Mouse (Mus musculus) gastrocnemius, adult 18-20 months (tissue): ENCODE results near the gene Arhgap32. TPM values are rescaled to one million over a fixed set of nuclear protein-coding genes. Genes with fewer than 3 reads are reported as not detected.
"Not testable (repeated sequence)": the region's sequence is repeated elsewhere in the genome, so short reads cannot be mapped to it uniquely, and the experiment has no call there.

Experiments used
- DNase-seq: peaks from one replicate; pipeline ENCODE4 v3.0.0; 2021; ENCODE audit warnings: low spot score
- total RNA-seq, 2 experiments: library from RNA; stranded (reverse); gene quantifications; 2 replicates each; pipeline ENCODE4 v1.2.3; 2021

Gene Arhgap32
- total RNA-seq, 2 experiments from 2014 or later: 6.0 to 6.5 TPM

GRCm38 (mm10) chr9:32137697-32138426, 21.9 kb downstream of the Arhgap32 start:
- no peak for DNase-seq

- DNase-seq: no peak
Measured at GRCm38 (mm10) chr9:32138616-32139015, 22.7 kb downstream of the Arhgap32 start.

GRCm38 (mm10) chr9:32139641-32140040, 23.7 kb downstream of the Arhgap32 start:
- no peak for DNase-seq

GRCm38 (mm10) chr9:32142834-32143233, 26.9 kb downstream of the Arhgap32 start:
- DNase-seq: no peak

- DNase-seq: no peak
Measured at GRCm38 (mm10) chr9:32143451-32143850, 27.5 kb downstream of the Arhgap32 start.

GRCm38 (mm10) chr9:32146257-32146996, 30.5 kb downstream of the Arhgap32 start:
- peak; percentile 4 for DNase-seq

GRCm38 (mm10) chr9:32149241-32149640, 33.3 kb downstream of the Arhgap32 start:
- no peak for DNase-seq

GRCm38 (mm10) chr9:32149836-32150642, 34.1 kb downstream of the Arhgap32 start:
- DNase-seq: no peak

- no peak for DNase-seq
Measured at GRCm38 (mm10) chr9:32154727-32155371, 38.9 kb downstream of the Arhgap32 start.

- DNase-seq: no peak
Measured at GRCm38 (mm10) chr9:32156706-32157105, 40.8 kb downstream of the Arhgap32 start.

GRCm38 (mm10) chr9:32157201-32157600, 41.3 kb downstream of the Arhgap32 start:
- no peak for DNase-seq

GRCm38 (mm10) chr9:32158837-32159543, 43.1 kb downstream of the Arhgap32 start:
- DNase-seq: peak; percentile 61

GRCm38 (mm10) chr9:32159724-32160123, 43.8 kb downstream of the Arhgap32 start:
- DNase-seq: no peak

- no peak for DNase-seq
Measured at GRCm38 (mm10) chr9:32162792-32163191, 46.9 kb downstream of the Arhgap32 start.

- DNase-seq: not testable (repeated sequence)
Measured at GRCm38 (mm10) chr9:32163820-32164219, 47.9 kb downstream of the Arhgap32 start.

- DNase-seq: no peak
Measured at GRCm38 (mm10) chr9:32168546-32169137, 52.7 kb downstream of the Arhgap32 start.

GRCm38 (mm10) chr9:32170713-32171112, 54.8 kb downstream of the Arhgap32 start:
- no peak for DNase-seq

GRCm38 (mm10) chr9:32176612-32177011, 60.7 kb downstream of the Arhgap32 start:
- DNase-seq: no peak

GRCm38 (mm10) chr9:32181170-32181569, 65.2 kb downstream of the Arhgap32 start:
- no peak for DNase-seq

- no peak for DNase-seq
Measured at GRCm38 (mm10) chr9:32186489-32186888, 70.6 kb downstream of the Arhgap32 start.
